Mouse (Mus musculus): Measurements from ENCODE around the gene Rhbdf1. TPM values are rescaled to one million over a fixed set of nuclear protein-coding genes. Genes with fewer than 3 reads are reported as not detected.
A peak's percentile ranks its signal among the peaks of the same experiment; 100 is the strongest.

Gene Rhbdf1
- polyA plus RNA-seq, 1 experiment = 45.9 TPM

- H3K27ac ChIP-seq (ENCODE audit: insufficient read depth, low read length) = no peak overlapping the region
- H3K4me3 ChIP-seq (ENCODE audit: insufficient read depth, low read length) = no peak overlapping the region
- H3K4me1 ChIP-seq (ENCODE audit: control insufficient read depth, insufficient read depth, low read length) = no peaks in the 10 kb centered on the region
- TF ChIP-seq POLR2A (IDR thresholded peaks at IDR 0.05; ENCODE audit: low read depth, low read length) = no peak
- no peak for TF ChIP-seq CTCF (IDR thresholded peaks at IDR 0.05; ENCODE audit: borderline replicate concordance, insufficient read depth, low read length)
Measured at GRCm38 (mm10) chr11:32184469-32184868, 37.6 kb downstream of the Rhbdf1 start.

DNA sequence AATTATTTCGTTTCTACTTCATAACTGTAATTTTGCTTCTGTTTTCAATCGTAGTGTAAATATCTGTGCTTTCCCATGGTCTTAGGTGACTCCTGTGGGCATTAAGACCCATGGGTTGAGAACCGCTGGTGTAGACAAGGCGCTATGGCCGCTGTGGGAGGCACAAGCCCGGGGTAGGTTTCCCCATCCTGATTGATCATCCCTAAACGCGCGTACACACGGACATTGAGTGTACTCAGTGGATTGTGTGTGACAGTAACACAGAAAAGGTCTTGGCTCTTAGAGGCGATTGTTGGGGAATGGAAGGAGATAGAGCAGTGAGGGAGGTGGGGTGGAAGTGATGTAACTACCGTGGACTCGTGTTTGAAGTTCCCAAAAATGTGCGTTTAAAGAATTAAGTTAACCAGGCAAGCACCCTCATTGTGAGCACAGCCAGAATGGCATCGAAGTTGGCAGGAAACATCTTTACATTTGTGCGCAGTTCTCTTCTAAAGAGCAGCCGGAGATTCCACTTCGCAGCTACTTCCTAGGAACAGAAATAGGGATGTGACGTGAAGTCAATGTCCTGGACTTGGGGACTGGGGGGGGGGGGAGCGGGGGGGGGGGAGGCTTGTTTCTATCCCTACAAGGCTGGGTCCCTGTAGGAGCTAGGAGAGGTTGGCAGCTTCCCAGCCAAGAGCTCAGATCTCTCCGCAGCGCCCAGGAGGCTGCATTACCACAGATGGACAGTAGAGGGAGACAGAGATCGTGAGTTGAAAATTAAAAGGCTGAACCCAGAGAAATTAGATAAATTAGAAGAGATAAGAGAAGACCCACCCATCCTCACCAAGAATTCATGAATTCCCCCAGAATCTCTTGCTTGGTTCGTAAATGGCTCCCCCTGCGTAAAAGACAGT is 39.9 kb downstream of the Rhbdf1 start:
- Histone ChIP-seq H3K4me3 (ENCODE audit: insufficient read depth, low read length) (no peak overlapping the region), H3K4me1 (ENCODE audit: control insufficient read depth, insufficient read depth, low read length) (no peaks in the 10 kb centered on the region), H3K27ac (ENCODE audit: insufficient read depth, low read length) (no peak overlapping the region)
- TF ChIP-seq CTCF (IDR thresholded peaks at IDR 0.05; ENCODE audit: borderline replicate concordance, insufficient read depth, low read length) (peak; percentile 70), POLR2A (IDR thresholded peaks at IDR 0.05; ENCODE audit: low read depth, low read length) (no peak)

GRCm38 (mm10) chr11:32181246-32181645 is 40.9 kb downstream of the Rhbdf1 start:
- H3K4me3 ChIP-seq (ENCODE audit: insufficient read depth, low read length) = no peak overlapping the region
- no peaks in the 10 kb centered on the region for H3K4me1 ChIP-seq (ENCODE audit: control insufficient read depth, insufficient read depth, low read length)
- no peak overlapping the region for H3K27ac ChIP-seq (ENCODE audit: insufficient read depth, low read length)
- TF ChIP-seq CTCF (IDR thresholded peaks at IDR 0.05; ENCODE audit: borderline replicate concordance, insufficient read depth, low read length) (no peak), POLR2A (IDR thresholded peaks at IDR 0.05; ENCODE audit: low read depth, low read length) (no peak)

GRCm38 (mm10) chr11:32178506-32178905 is 43.6 kb downstream of the Rhbdf1 start:
- Histone ChIP-seq H3K4me3 (ENCODE audit: insufficient read depth, low read length) (no peak overlapping the region), H3K27ac (ENCODE audit: insufficient read depth, low read length) (no peak overlapping the region), H3K4me1 (ENCODE audit: control insufficient read depth, insufficient read depth, low read length) (no peaks in the 10 kb centered on the region)
- TF ChIP-seq CTCF (IDR thresholded peaks at IDR 0.05; ENCODE audit: borderline replicate concordance, insufficient read depth, low read length) = no peak
- no peak for TF ChIP-seq POLR2A (IDR thresholded peaks at IDR 0.05; ENCODE audit: low read depth, low read length)

- Histone ChIP-seq H3K4me3 (ENCODE audit: insufficient read depth, low read length) (no peak overlapping the region), H3K4me1 (ENCODE audit: control insufficient read depth, insufficient read depth, low read length) (no peaks in the 10 kb centered on the region), H3K27ac (ENCODE audit: insufficient read depth, low read length) (no peak overlapping the region)
- no peak for TF ChIP-seq CTCF (IDR thresholded peaks at IDR 0.05; ENCODE audit: borderline replicate concordance, insufficient read depth, low read length)
- TF ChIP-seq POLR2A (IDR thresholded peaks at IDR 0.05; ENCODE audit: low read depth, low read length) = no peak
Measured at GRCm38 (mm10) chr11:32166683-32167082, 55.4 kb downstream of the Rhbdf1 start.

DNA sequence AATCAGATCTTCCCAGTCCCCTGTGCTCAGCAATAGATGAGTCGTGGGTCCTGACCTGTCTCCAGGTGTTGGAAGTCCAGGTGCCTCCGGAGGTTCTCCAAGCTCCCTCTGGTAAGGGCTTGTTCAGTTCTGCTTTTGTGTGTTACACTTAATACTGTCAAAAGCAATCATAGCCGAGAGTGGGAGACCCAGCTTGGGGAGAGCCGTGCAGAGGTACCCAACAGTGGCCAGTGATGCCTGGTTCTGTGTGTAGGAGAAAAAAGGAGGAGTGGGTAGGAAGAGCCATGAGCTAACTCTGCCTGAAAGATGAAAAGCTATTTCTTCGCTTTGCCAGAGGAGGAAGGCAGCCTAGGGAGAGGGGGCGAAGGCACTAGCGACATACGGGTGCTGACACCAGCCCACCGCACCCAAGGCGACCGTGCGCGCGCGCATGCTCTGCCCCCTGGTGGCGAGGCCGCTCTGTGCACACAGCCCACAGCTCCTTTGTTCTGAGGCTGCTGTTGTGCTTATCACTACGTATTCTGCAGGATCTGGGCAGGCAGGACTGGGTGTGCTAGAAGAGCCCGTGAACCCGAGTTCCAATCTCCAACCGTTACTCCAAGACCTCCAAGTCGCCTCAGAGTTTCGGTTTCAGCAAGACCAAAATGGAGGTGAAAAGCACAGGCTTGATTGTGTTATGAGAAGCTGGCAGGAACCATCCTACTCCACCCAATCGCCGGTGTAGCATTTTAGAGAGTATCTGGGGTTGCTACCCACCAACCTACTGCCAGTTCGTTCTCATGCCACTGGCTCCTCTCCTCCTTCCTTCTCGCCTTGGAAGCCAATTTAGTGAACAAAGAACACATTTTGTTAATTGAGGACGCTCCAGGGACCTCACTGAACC is 59.9 kb downstream of the Rhbdf1 start:
- H3K4me1 ChIP-seq (ENCODE audit: control insufficient read depth, insufficient read depth, low read length) = no peaks in the 10 kb centered on the region
- H3K27ac ChIP-seq (ENCODE audit: insufficient read depth, low read length) = no peak overlapping the region
- no peak for TF ChIP-seq POLR2A (IDR thresholded peaks at IDR 0.05; ENCODE audit: low read depth, low read length)
- peak; percentile 98 for TF ChIP-seq CTCF (IDR thresholded peaks at IDR 0.05; ENCODE audit: borderline replicate concordance, insufficient read depth, low read length)
- no peak overlapping the region for H3K4me3 ChIP-seq (ENCODE audit: insufficient read depth, low read length)

DNA sequence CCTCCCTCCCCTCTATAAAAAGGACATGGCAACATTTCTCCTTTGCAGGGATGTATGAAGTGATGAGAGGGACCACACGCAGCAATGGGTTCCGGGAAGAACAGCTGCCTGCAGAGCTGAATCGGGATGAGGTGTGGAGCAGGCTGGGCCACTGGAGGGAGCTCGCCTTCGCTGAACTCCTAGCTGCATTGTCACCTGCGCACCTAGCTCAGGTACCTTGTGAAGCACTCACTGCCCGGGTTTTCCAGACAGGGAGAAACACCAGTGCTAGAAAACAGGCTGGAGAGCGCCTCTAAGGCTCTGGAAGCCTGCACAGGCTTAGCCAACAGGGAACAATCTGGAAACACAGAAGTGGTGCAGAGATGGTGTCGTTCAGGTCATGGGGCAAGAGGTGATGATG is 60.6 kb downstream of the Rhbdf1 start:
- no peak overlapping the region for H3K4me3 ChIP-seq (ENCODE audit: insufficient read depth, low read length)
- no peaks in the 10 kb centered on the region for H3K4me1 ChIP-seq (ENCODE audit: control insufficient read depth, insufficient read depth, low read length)
- TF ChIP-seq POLR2A (IDR thresholded peaks at IDR 0.05; ENCODE audit: low read depth, low read length) (no peak), CTCF (IDR thresholded peaks at IDR 0.05; ENCODE audit: borderline replicate concordance, insufficient read depth, low read length) (peak; percentile 52; the same call in 1 of the 2 replicates)
- no peak overlapping the region for H3K27ac ChIP-seq (ENCODE audit: insufficient read depth, low read length)

DNA sequence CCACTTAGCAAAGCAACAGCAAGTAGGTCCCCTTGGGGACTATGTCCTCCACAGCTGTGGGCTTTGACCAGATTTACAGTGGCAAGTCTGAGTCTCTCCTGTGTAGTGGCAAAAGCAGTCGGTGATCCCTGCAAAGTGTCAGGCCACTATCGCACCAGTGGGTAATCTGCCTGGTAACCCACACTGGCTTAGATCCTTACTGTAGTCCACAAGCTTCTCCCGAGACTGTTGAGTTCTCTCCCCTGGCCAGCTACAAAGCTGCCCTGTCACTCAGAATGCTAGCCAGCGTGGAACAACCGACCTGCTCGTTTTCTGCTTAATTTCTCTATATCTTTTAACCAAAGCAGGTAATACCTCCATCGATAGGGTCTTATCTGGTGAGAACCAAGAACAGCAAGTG is 61.8 kb downstream of the Rhbdf1 start:
- no peaks in the 10 kb centered on the region for H3K4me1 ChIP-seq (ENCODE audit: control insufficient read depth, insufficient read depth, low read length)
- no peak overlapping the region for H3K27ac ChIP-seq (ENCODE audit: insufficient read depth, low read length)
- no peak overlapping the region for H3K4me3 ChIP-seq (ENCODE audit: insufficient read depth, low read length)
- TF ChIP-seq POLR2A (IDR thresholded peaks at IDR 0.05; ENCODE audit: low read depth, low read length) (no peak), CTCF (IDR thresholded peaks at IDR 0.05; ENCODE audit: borderline replicate concordance, insufficient read depth, low read length) (no peak)

Other genes starting within 250 kb of the Rhbdf1 start
- 0.77 TPM in 1 of 2 replicates, not detected in the other for gene Nsg2, start 221.8 kb downstream of the Rhbdf1 start, polyA plus RNA-seq (2011; ENCODE audit: insufficient read length, low read depth, missing spikeins)
- gene Il9r, start 22.0 kb downstream of the Rhbdf1 start, polyA plus RNA-seq (2011; ENCODE audit: insufficient read length, low read depth, missing spikeins) = not detected in 2 replicates
- gene Snrnp25, start 16.9 kb downstream of the Rhbdf1 start, polyA plus RNA-seq (2011; ENCODE audit: insufficient read length, low read depth, missing spikeins) = 20.4 and 21.6 TPM in 2 replicates
- gene Mpg, start 4.2 kb upstream of the Rhbdf1 start, polyA plus RNA-seq (2011; ENCODE audit: insufficient read length, low read depth, missing spikeins) = 20.7 and 21.2 TPM in 2 replicates
- gene Nprl3, start 45.4 kb upstream of the Rhbdf1 start, polyA plus RNA-seq (2011; ENCODE audit: insufficient read length, low read depth, missing spikeins) = 43.1 and 49.4 TPM in 2 replicates
- not detected in 2 replicates for gene Hba-x, start 54.1 kb upstream of the Rhbdf1 start, polyA plus RNA-seq (2011; ENCODE audit: insufficient read length, low read depth, missing spikeins)
- not detected in 2 replicates for gene Hba-a1, start 61.2 kb upstream of the Rhbdf1 start, polyA plus RNA-seq (2011; ENCODE audit: insufficient read length, low read depth, missing spikeins)
- not detected in 2 replicates for gene Hbq1b, start 64.7 kb upstream of the Rhbdf1 start, polyA plus RNA-seq (2011; ENCODE audit: insufficient read length, low read depth, missing spikeins)
- gene Hba-a2, start 74.2 kb upstream of the Rhbdf1 start, polyA plus RNA-seq (2011; ENCODE audit: insufficient read length, low read depth, missing spikeins) = not detected in 2 replicates
- not detected in 2 replicates for gene Hbq1a, start 77.8 kb upstream of the Rhbdf1 start, polyA plus RNA-seq (2011; ENCODE audit: insufficient read length, low read depth, missing spikeins)
- gene Sh3pxd2b, start 125.5 kb upstream of the Rhbdf1 start, polyA plus RNA-seq (2011; ENCODE audit: insufficient read length, low read depth, missing spikeins) = 53.6 and 58.8 TPM in 2 replicates
- 37.1 and 47.0 TPM in 2 replicates for gene Ubtd2, start 233.1 kb upstream of the Rhbdf1 start, polyA plus RNA-seq (2011; ENCODE audit: insufficient read length, low read depth, missing spikeins)

All from embryonic fibroblast, embryonic 13.5 days (primary cell).